Mouse (Mus musculus) frontal cortex, postnatal 10 days (tissue): ENCODE results near the gene Stt3b.

Source experiments
- DNase-seq, 2 experiments: peaks; one replicate each; pipeline ENCODE4 v3.0.0; 2022; ENCODE audit warnings: low spot score in 2 of 2, mixed read lengths in 1 of 2

Gene Stt3b

DNA sequence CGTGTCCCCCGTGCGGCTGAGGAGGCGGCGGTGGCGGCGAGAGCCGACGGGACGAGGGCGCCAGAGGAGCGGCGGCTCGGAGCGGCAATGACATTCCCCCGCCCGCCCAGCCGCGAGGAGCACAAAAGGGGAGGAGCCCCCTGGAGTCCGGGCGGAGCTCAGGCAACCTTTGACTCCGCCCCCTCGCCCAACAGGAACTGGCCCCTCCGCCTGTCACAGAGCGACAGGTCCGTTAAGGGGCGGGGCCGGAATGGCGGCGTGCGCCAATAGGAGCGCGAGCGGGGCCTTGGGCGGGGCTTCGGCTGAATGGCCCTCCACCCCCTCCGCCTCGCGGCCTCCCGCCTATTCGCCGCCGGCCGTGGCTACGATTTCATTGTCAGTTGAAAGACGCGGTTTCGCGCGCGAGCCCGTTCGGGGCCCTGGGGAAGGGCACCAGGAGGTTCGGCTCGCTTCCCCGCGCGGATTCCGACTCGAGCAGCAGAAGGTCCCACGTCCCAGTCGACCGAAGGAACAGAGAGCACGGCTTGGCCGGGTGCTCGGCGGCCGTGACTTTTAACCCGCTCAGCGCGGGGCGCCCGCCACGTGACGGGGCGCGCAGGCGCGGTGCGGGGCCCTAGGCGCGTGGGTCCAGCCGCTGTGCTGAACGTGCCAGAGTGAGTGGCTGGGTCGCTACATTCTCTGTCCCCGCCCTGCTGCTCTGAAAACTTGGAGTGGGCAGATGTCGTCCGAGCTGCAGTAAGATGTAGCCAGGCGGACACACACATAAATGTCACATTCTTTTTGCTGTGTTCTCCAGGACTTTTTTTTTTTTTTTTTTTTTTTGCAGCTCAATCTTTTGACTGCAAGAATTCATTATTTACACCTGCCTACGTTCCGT is at the start of gene Stt3b:
TSS of gene Stt3b (minus strand) at position 76 of the 877 bp plus-strand sequence.
- peak; percentile 99 to 100 for DNase-seq

DNA sequence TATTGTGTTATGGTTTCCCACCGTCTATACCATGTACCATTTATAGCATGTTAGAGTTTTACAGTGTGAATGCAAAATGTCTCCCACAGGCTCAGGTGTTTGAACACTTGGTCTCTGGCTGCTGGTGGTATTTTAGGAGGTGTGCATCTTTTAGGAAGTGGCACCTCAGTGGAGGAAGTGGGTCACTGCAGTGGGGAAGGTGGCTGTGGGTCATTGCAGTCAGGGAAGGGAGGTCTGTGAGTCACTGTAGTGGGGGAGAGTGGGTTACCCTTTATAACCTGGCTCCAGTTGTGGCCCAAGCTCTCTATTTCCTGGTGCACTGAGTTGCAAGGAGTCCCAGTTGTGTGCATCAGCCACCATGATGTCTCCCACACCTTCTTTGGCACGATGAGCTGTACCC is 48.2 kb upstream of the Stt3b start:
- no peak for DNase-seq

- DNase-seq = no peak
These were observed 47.8 kb upstream of the Stt3b start for GRCm38 (mm10) chr9:115357996-115358395.

- no peak for DNase-seq
These were observed 46.7 kb upstream of the Stt3b start for GRCm38 (mm10) chr9:115356731-115357458.

GRCm38 (mm10) chr9:115355972-115356371 is 45.8 kb upstream of the Stt3b start:
- no peak for DNase-seq

DNA sequence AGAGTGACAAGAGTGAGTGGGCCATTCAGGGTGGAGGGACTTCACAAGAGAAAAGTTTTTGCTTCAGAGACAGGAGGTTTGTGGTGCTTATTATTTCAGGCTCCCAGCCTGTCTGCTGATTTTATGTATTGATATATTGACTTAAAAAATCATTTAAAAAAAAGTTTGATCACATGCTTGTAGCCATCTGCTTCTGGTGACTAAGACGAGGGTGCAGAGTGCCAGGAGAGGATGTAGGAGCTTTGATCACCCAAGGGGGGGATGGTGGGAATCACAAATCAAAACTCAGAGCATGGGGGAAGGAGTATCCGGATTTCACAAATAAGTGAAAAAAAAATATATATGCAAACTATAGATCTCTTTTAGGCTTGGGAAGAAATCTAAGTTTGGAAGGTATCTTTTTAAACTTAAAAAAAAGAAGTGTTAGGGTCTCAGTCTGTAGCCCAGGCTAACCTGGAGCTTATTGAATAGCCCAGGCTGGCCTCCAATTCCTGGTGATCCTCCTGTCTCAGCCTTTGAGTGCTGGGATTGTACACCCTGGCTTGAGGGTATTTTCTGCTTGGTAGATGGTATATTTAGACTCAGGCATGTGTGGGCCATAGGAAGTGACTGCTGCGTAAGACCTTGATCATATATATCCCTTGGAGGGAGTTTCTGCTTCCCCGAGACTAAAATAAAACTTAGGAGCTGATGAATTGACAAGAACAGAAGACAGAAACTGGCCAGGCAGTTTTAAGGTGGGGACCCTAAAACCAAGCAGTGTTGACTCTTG is 39.7 kb upstream of the Stt3b start:
- DNase-seq = no peak

GRCm38 (mm10) chr9:115349106-115349505 is 38.9 kb upstream of the Stt3b start:
- no peak for DNase-seq

DNA sequence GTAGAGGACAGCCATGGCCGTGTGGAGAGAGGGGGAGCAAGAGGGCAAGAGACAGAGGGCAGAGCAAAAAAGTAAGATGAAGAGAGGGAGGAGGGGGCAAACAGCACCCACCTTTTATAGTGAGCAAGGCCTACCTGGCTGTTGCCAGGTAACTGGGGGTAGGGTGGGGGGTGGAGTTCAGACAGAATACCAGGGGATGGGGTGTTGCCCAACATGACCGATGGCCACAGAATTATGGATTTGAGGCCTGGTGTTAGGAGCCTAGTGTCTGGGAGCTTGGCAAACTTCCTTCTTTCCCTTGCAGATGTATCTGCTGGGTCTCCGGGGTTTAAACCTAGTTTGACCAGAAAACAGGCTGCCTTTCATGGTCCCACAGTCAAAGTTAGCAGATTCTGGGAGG is 34.7 kb upstream of the Stt3b start:
- no peak for DNase-seq

- no peak for DNase-seq
These were observed 31.4 kb upstream of the Stt3b start for GRCm38 (mm10) chr9:115341576-115341975.

DNA sequence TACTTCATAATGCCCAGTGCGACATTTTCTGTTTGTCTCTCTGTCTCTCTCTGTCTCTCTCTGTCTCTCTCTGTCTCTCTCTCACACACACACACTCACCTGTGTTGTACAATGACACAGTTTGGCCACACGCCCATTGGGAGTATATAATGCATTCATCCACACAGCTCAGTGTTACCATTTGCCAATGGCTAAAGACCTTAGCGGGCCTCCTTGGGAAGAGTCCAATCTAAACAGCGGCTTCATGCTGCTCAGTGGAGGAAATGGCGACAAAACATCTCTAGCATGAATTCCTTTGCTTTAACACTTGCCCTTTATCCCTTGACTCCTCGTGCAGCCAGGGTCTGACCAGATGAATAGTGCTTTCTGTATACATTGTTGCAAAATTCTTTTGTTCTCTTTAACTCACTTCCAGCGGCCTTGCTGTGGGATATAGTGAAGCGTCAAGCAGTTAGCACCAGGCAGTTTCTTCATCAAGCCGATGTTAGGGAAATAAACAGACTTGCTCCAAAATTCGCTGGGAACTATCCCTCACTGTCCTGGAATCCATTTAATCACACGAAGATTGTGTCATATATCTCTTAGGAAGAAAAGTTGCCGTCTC is 30.1 kb upstream of the Stt3b start:
- no peak for DNase-seq

DNA sequence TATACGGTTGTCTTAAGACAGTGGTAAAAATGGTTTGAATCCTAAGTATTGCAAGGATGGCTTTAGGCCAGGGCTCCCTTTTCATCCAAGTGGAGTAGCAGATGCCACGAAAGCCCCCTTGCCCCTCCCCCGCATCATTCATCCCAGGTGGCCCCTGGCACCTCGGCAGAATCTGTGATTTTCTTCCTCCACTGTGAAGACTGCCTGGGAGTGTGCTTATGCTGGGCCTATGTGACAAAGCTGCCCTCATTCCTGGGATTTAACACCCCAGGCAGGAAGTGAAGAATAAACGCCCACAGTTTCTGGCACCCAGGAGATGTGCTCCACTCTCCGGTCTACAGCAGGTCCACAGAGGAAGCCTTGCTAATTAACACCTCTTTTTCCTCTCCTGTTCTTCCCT is 28.6 kb upstream of the Stt3b start:
- DNase-seq = peak; percentile 28 to 43

GRCm38 (mm10) chr9:115333016-115333415 is 22.8 kb upstream of the Stt3b start:
- no peak for DNase-seq

- no peak for DNase-seq
These were observed 22.1 kb upstream of the Stt3b start for GRCm38 (mm10) chr9:115332339-115332738.

DNA sequence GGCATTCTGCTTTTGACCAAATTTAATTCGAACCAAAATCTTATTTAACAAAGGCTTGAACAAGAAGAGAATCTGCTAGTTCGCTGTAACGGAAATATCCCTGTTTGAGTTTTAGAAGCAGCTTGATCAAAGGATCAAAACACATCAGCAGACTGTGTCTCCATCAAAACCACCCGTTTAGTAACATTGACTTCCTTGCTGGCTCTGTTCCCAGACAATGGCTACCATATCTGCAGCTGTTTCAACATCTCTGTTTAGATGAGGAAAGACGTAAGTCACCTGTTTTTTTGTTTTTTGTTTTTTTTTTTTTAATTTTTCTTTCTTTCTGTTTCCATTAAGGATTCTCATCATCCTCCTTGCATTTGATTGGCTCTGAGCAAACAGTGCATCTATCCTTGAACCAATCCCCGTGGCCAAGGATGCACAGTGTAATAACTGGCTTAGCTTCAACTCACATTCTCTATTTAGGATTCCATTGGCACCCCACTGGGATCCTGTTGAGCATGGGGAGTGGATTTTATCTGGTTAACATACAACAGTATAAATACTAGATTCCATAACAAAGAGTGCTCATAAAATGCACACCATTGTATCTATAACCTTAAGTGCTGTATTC is 20.7 kb upstream of the Stt3b start:
- DNase-seq = no peak

GRCm38 (mm10) chr9:115326533-115326890 is 16.3 kb upstream of the Stt3b start:
- DNase-seq = no peak

- DNase-seq = no peak
These were observed 15.8 kb upstream of the Stt3b start for GRCm38 (mm10) chr9:115325831-115326532.

GRCm38 (mm10) chr9:115323572-115323971 is 13.4 kb upstream of the Stt3b start:
- DNase-seq = no peak

DNA sequence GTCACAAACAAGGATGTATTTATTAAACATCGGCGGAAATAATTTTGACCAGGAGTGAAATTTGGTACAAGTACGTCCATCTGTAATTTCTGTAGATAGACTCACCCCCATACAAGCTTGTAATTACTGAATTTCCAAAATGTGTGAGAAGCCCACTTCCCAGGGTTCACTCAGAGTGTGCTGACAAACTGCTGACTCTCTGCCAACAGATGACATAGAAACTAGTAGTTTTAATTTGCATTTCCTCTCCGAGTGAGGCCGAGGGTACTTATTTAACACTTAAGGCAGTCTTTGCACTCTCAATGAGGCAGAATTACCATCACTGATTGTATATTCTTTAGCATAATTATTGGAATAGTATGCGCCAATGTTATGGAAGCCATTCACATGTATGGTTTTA is 12.2 kb upstream of the Stt3b start:
- DNase-seq = no peak

DNA sequence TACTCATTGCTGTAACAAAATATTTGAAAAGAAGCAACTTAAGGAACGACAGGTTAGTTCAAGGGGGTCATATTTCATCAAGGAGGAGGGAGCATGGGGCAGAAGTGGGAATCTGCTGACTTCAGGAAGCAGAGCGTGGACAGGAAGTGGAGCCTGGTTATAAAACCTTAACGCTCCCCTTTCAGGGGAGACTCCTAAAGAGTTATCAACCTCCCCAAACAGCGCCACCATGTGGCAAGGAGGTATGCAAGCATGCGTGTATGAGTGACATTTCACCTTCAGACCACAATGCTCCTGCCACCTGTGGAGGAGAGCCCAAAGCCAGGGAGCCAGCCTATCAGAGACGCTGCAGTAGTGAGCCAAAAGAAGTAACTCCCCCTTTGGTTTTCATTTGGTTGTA is 10.8 kb upstream of the Stt3b start:
- DNase-seq = no peak

DNA sequence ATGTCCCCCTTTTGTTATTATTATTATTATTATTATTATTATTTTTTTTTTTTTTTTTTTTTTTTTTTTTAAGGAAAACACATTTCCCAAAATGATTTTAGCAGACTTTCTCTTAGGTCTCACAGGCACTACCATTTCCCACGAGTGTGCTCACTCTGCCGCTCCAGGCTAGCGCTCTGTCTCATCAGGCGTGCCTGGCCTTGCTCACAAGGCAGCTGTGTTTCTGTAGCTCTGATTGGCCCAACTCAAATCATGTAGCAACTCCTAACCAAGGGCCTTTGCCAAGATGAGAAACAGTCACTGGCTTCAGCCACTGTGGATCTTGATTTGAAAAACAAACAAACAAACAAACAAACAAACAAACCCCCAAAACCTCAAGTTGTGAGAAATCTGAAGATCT is 9.9 kb upstream of the Stt3b start:
- no peak for DNase-seq
